In genomic region chr1:75277195-75278188, GRCm38 (mm10) we compare ENCODE assay signal across 9 mouse cellular contexts. TPM values are rescaled to one million over a fixed set of nuclear protein-coding genes. Genes with fewer than 3 reads are reported as not detected.
A peak's percentile ranks its signal among the peaks of the same experiment; 100 is the strongest.
DNase-seq lines count a peak whose midpoint lies in the region; ATAC-seq lines count a peak whose summit lies in the region.
"Had no signal": no experiment of that assay in that cellular context is flagged by ENCODE, and none has a peak within 500 bp of the region (broad histone marks: within the 10 kb centered on the region; RNA-seq: fewer than 3 reads in every experiment).

No protein-coding gene starts in this region.

- ATAC-seq in megakaryocyte-erythroid progenitor cell, adult 5-6 weeks (replicated peaks; ENCODE audit: low FRiP score, low TSS enrichment, poor library complexity, severe bottlenecking): peak; percentile 55; the same call in 1 of the 2 replicates

- 0 out of 2 replicates have a peak overlapping the region, but pooled peaks have one; percentile 12 for H3K27ac ChIP-seq in hindbrain, embryonic 10.5 days
- H3K27ac ChIP-seq: limb, embryonic 12.5 days had no signal

- WGBS in hindbrain, embryonic 10.5 days: 4% methylated on average over 23 of the region's 23 CpGs

- 0 out of 2 replicates have a peak, but pooled peaks cover 6% of the 10 kb centered on the region for H3K4me1 ChIP-seq in hindbrain, embryonic 10.5 days (replicated peaks)
- H3K4me1 ChIP-seq: limb, embryonic 12.5 days had no signal

- no peaks in the 10 kb centered on the region for H3K36me3 ChIP-seq in hindbrain, embryonic 10.5 days
- H3K36me3 ChIP-seq: limb, embryonic 12.5 days had no signal

- peak overlapping the region; percentile 40 for H3K4me3 ChIP-seq in hindbrain, embryonic 10.5 days
- H3K4me3 ChIP-seq: limb, embryonic 12.5 days had no signal

- peak; percentile 60 for DNase-seq in gastrocnemius, postnatal 10 days
- DNase-seq in gastrocnemius, adult 8-10 months (ENCODE audit: low spot score in 2 of 2): no peak
- peak; percentile 42 to 43 for DNase-seq in B cell, adult 2 months
- peak; percentile 28 for DNase-seq in cerebellum, adult 8-10 months
- DNase-seq in hindbrain, embryonic 10.5 days (ENCODE audit: low spot score): peak; percentile 45
- DNase-seq in thymus, postnatal 14 days: peak; percentile 43
- DNase-seq in left cerebral cortex, adult 11 months (ENCODE audit: low spot score): no peak

- peaks cover 33% of the 10 kb centered on the region for H3K27me3 ChIP-seq in hindbrain, embryonic 10.5 days (ENCODE audit: insufficient read depth, poor library complexity, severe bottlenecking)

- H3K9me3 ChIP-seq in hindbrain, embryonic 10.5 days: peaks cover 11% of the 10 kb centered on the region; the same call in 1 of the 2 replicates

RNA-seq across cellular contexts. Expression of gene Resp18, which starts 0.7 kb away (rescaled TPM):
- not detected for total RNA-seq in gastrocnemius, postnatal 10 days (2021)
- not detected for total RNA-seq in gastrocnemius, adult 8-10 months (2022)
- polyA plus RNA-seq in hindbrain, embryonic 10.5 days (2016; fragmentation: Nextera tagmentation; extraction: Ambion mirVana): 7.5 and 22.3 TPM in 2 replicates
- total RNA-seq in megakaryocyte-erythroid progenitor cell, adult 5-6 weeks (2014; fragmentation: Nextera tagmentation): not detected in 2 replicates
- not detected in 2 replicates for total RNA-seq in megakaryocyte-erythroid progenitor cell, adult 5-6 weeks (2017)

RNA-seq across cellular contexts. Expression of gene Ptprn, which starts 13.2 kb away (rescaled TPM):
- total RNA-seq in gastrocnemius, postnatal 10 days (2021): under 1 TPM; 0.65 to 0.68 TPM
- total RNA-seq in gastrocnemius, adult 8-10 months (2022): under 1 TPM in 3 of 4 experiments, not detected in 1; 0.07 to 0.31 (median 0.08) TPM
- 3.9 and 7.9 TPM in 2 replicates for polyA plus RNA-seq in hindbrain, embryonic 10.5 days (2016; fragmentation: Nextera tagmentation; extraction: Ambion mirVana)
- total RNA-seq in megakaryocyte-erythroid progenitor cell, adult 5-6 weeks (2014; fragmentation: Nextera tagmentation): 0.31 TPM in 1 of 2 replicates, not detected in the other
- total RNA-seq in megakaryocyte-erythroid progenitor cell, adult 5-6 weeks (2017): 0.08 TPM in 1 of 2 replicates, not detected in the other

RNA-seq across cellular contexts. Expression of gene Dnpep, which starts 40.3 kb away (rescaled TPM):
- total RNA-seq in gastrocnemius, postnatal 10 days (2021): 10 to 100 TPM; 51.0 to 53.8 TPM
- total RNA-seq in gastrocnemius, adult 8-10 months (2022): 10 to 100 TPM; 38.7 to 46.5 (median 44.1) TPM
- polyA plus RNA-seq in hindbrain, embryonic 10.5 days (2016; fragmentation: Nextera tagmentation; extraction: Ambion mirVana): 154 and 199 TPM in 2 replicates
- total RNA-seq in megakaryocyte-erythroid progenitor cell, adult 5-6 weeks (2014; fragmentation: Nextera tagmentation): 47.3 and 48.2 TPM in 2 replicates
- total RNA-seq in megakaryocyte-erythroid progenitor cell, adult 5-6 weeks (2017): 45.3 and 50.8 TPM in 2 replicates

RNA-seq across cellular contexts. Expression of gene Dnajb2, which starts 41.3 kb away (rescaled TPM):
- total RNA-seq in gastrocnemius, postnatal 10 days (2021): 10 to 100 TPM; 32.4 to 38.8 TPM
- total RNA-seq in gastrocnemius, adult 8-10 months (2022): 10 to 100 TPM; 84.3 to 97.1 (median 85.1) TPM
- 28.9 and 37.5 TPM in 2 replicates for polyA plus RNA-seq in hindbrain, embryonic 10.5 days (2016; fragmentation: Nextera tagmentation; extraction: Ambion mirVana)
- 15.2 and 18.3 TPM in 2 replicates for total RNA-seq in megakaryocyte-erythroid progenitor cell, adult 5-6 weeks (2014; fragmentation: Nextera tagmentation)
- 14.2 and 21.7 TPM in 2 replicates for total RNA-seq in megakaryocyte-erythroid progenitor cell, adult 5-6 weeks (2017)

RNA-seq across cellular contexts. Expression of gene A630095N17Rik, which starts 45.6 kb away (rescaled TPM):
- total RNA-seq in gastrocnemius, postnatal 10 days (2021): not detected
- not detected for total RNA-seq in gastrocnemius, adult 8-10 months (2022)
- not detected in 2 replicates for polyA plus RNA-seq in hindbrain, embryonic 10.5 days (2016; fragmentation: Nextera tagmentation; extraction: Ambion mirVana)
- total RNA-seq in megakaryocyte-erythroid progenitor cell, adult 5-6 weeks (2014; fragmentation: Nextera tagmentation): not detected in 2 replicates
- total RNA-seq in megakaryocyte-erythroid progenitor cell, adult 5-6 weeks (2017): not detected in 2 replicates
- polyA plus RNA-seq: limb, embryonic 12.5 days had no signal

Comparison
In these comparisons a context has a peak if more than half of its experiments do, and no peak if none do; other contexts are left out.
1. DNase-seq: peak in gastrocnemius, postnatal 10 days (single experiment), B cell, adult 2 months (2 of 2), cerebellum, adult 8-10 months (single experiment), hindbrain, embryonic 10.5 days (single experiment) and thymus, postnatal 14 days (single experiment); none in gastrocnemius, adult 8-10 months (0 of 2) and left cerebral cortex, adult 11 months (single experiment).